Mouse (Mus musculus) stomach, embryonic 16.5 days (tissue): ENCODE results near the gene Ptx4. TPM values are rescaled to one million over a fixed set of nuclear protein-coding genes. Genes with fewer than 3 reads are reported as not detected.
"Not testable (repeated sequence)": the region's sequence is repeated elsewhere in the genome, so short reads cannot be mapped to it uniquely, and the experiment has no call there.

Experiments
- ATAC-seq: fragments of 200-750 bp; cut with Nextera tagmentation; 2 replicates; pipeline ENCODE4 v1.8.0; 2017; ENCODE audit warnings: moderate number of reproducible peaks, moderate TSS enrichment; ENCODE audit not compliant: insufficient read depth, low FRiP score
- H3K27ac ChIP-seq: fragments of 300-500 bp; sonication (generic); 2 replicates; pipeline ENCODE4 v1.5.1; 2014; ENCODE audit warnings: low read length
- H3K27me3 ChIP-seq: fragments of 300-500 bp; sonication (generic); 2 replicates; pipeline ENCODE4 v1.6.1; 2014; ENCODE audit warnings: low read length, control low read depth, mixed read lengths; ENCODE audit not compliant: control insufficient read depth, insufficient read depth
- H3K36me3 ChIP-seq: fragments of 300-500 bp; sonication (generic); 2 replicates; pipeline ENCODE4 v1.6.1; 2014; ENCODE audit warnings: low read length; ENCODE audit not compliant: control insufficient read depth, insufficient read depth
- H3K4me1 ChIP-seq: fragments of 300-500 bp; sonication (generic); 2 replicates; pipeline ENCODE4 v1.6.1; 2014; ENCODE audit warnings: low read length, control low read depth, mixed read lengths; ENCODE audit not compliant: control insufficient read depth, insufficient read depth
- H3K4me2 ChIP-seq: fragments of 300-500 bp; sonication (generic); 2 replicates; pipeline ENCODE4 v1.6.1; 2014; ENCODE audit warnings: low read depth, low read length, mixed read lengths
- H3K4me3 ChIP-seq: fragments of 300-500 bp; sonication (generic); replicated peaks from 2 replicates; pipeline ENCODE4 v1.5.1; 2014; ENCODE audit warnings: mild to moderate bottlenecking, low read length
- H3K9ac ChIP-seq: fragments of 300-500 bp; sonication (generic); 2 replicates; pipeline ENCODE4 v1.6.1; 2014; ENCODE audit warnings: low read length
- H3K9me3 ChIP-seq: fragments of 300-500 bp; sonication (generic); replicated peaks from 2 replicates; pipeline ENCODE4 v1.6.1; 2016; ENCODE audit warnings: low read length, control low read depth; ENCODE audit not compliant: control insufficient read depth
- WGBS: fragments of 180-500 bp; shearing (Covaris S2); extraction: QIAGEN DNeasy Blood & Tissue Kit; methylation state at CpG from one replicate; pipeline ENCODE4 v1.1.7; 2014; 5-methylcytosine and 5-hydroxymethylcytosine counted together
- polyA plus RNA-seq: library from polyadenylated mRNA; unstranded; fragments of >200 nt; fragmentation: Nextera tagmentation; extraction: Ambion mirVana; gene quantifications from 2 replicates; pipeline ENCODE4 v1.2.1, GENCODE M21; 2015

Gene Ptx4
- polyA plus RNA-seq, 1 experiment from 2014 or later: 0.56 TPM

GRCm38 (mm10) chr17:25125442-25126060 is 5.0 kb downstream of the Ptx4 start:
- not testable (repeated sequence) for H3K36me3 ChIP-seq, ATAC-seq, H3K4me2 ChIP-seq, H3K4me1 ChIP-seq, H3K4me3 ChIP-seq, H3K9ac ChIP-seq, H3K9me3 ChIP-seq, H3K27me3 ChIP-seq, H3K27ac ChIP-seq
- WGBS: 69% methylated on average over 3 of the region's 3 CpGs

- Histone ChIP-seq H3K4me1 (no peaks in the 10 kb centered on the region), H3K27ac (no peak overlapping the region), H3K4me3 (no peak overlapping the region), H3K4me2 (no peak overlapping the region), H3K9ac (no peak overlapping the region), H3K9me3 (no peaks in the 10 kb centered on the region), H3K36me3 (no peaks in the 10 kb centered on the region), H3K27me3 (no peaks in the 10 kb centered on the region)
- WGBS: 37% methylated on average over 8 of the region's 8 CpGs
- 0 out of 2 replicates have a peak, but pooled peaks have one; percentile 29 for ATAC-seq
Measured at GRCm38 (mm10) chr17:25127079-25127478, 6.5 kb downstream of the Ptx4 start.

GRCm38 (mm10) chr17:25127681-25128080 is 7.1 kb downstream of the Ptx4 start:
- H3K9me3 ChIP-seq: no peaks in the 10 kb centered on the region
- no peak for ATAC-seq
- H3K36me3 ChIP-seq: no peaks in the 10 kb centered on the region
- 55% methylated on average over 9 of the region's 9 CpGs for WGBS
- H3K4me3 ChIP-seq: no peak overlapping the region
- H3K9ac ChIP-seq: no peak overlapping the region
- H3K4me2 ChIP-seq: no peak overlapping the region
- no peaks in the 10 kb centered on the region for H3K27me3 ChIP-seq
- H3K4me1 ChIP-seq: no peaks in the 10 kb centered on the region
- no peak overlapping the region for H3K27ac ChIP-seq

- H3K4me2 ChIP-seq: no peak overlapping the region
- 81% methylated on average over 1 of the region's 1 CpGs for WGBS
- no peaks in the 10 kb centered on the region for H3K9me3 ChIP-seq
- no peak for ATAC-seq
- no peak overlapping the region for H3K4me3 ChIP-seq
- no peak overlapping the region for H3K9ac ChIP-seq
- H3K4me1 ChIP-seq: peaks cover 8% of the 10 kb centered on the region
- no peaks in the 10 kb centered on the region for H3K27me3 ChIP-seq
- no peaks in the 10 kb centered on the region for H3K36me3 ChIP-seq
- H3K27ac ChIP-seq: no peak overlapping the region
Measured at GRCm38 (mm10) chr17:25130060-25130459, 9.5 kb downstream of the Ptx4 start.

- Histone ChIP-seq H3K4me3 (peak within 1 kb of the TSS; percentile 81), H3K4me2 (peak within 1 kb of the TSS; percentile 79), H3K4me1 (peaks cover 8% of the 10 kb centered on the region), H3K27me3 (no peaks in the 10 kb centered on the region), H3K9me3 (no peaks in the 10 kb centered on the region), H3K9ac (peak within 1 kb of the TSS; percentile 82), H3K36me3 (no peaks in the 10 kb centered on the region), H3K27ac (no peak within 1 kb of the TSS)
- WGBS: under 1% methylated on average over 40 of the region's 40 CpGs
- peak; percentile 96 for ATAC-seq
Measured at GRCm38 (mm10) chr17:25133275-25133698, 12.7 kb downstream of the Ptx4 start, which contains the start of gene Clcn7. Clcn7 (plus strand) TSS chr17:25133391.

- Histone ChIP-seq H3K4me1 (peaks cover 8% of the 10 kb centered on the region), H3K4me3 (no peak overlapping the region), H3K27me3 (no peaks in the 10 kb centered on the region), H3K27ac (no peak overlapping the region), H3K9ac (no peak overlapping the region), H3K36me3 (no peaks in the 10 kb centered on the region), H3K9me3 (no peaks in the 10 kb centered on the region), H3K4me2 (no peak overlapping the region)
- ATAC-seq: no peak
- 84% methylated on average over 6 of the region's 6 CpGs for WGBS
Measured at GRCm38 (mm10) chr17:25135622-25136021, 15.1 kb downstream of the Ptx4 start.

- no peaks in the 10 kb centered on the region for H3K27me3 ChIP-seq
- H3K9me3 ChIP-seq: no peaks in the 10 kb centered on the region
- H3K27ac ChIP-seq: no peak overlapping the region
- H3K4me1 ChIP-seq: peaks cover 7% of the 10 kb centered on the region
- 83% methylated on average over 1 of the region's 1 CpGs for WGBS
- no peak overlapping the region for H3K9ac ChIP-seq
- no peak for ATAC-seq
- no peak overlapping the region for H3K4me2 ChIP-seq
- no peaks in the 10 kb centered on the region for H3K36me3 ChIP-seq
- H3K4me3 ChIP-seq: no peak overlapping the region
Measured at GRCm38 (mm10) chr17:25138803-25139202, 18.2 kb downstream of the Ptx4 start.

GRCm38 (mm10) chr17:25139960-25140359 is 19.4 kb downstream of the Ptx4 start:
- Histone ChIP-seq H3K27ac (no peak overlapping the region), H3K4me1 (no peaks in the 10 kb centered on the region), H3K4me3 (no peak overlapping the region), H3K4me2 (no peak overlapping the region), H3K36me3 (no peaks in the 10 kb centered on the region), H3K9ac (no peak overlapping the region), H3K9me3 (no peaks in the 10 kb centered on the region), H3K27me3 (no peaks in the 10 kb centered on the region)
- WGBS: 62% methylated on average over 4 of the region's 4 CpGs
- ATAC-seq: no peak

- Histone ChIP-seq H3K4me2 (no peak within 1 kb of the TSS), H3K27ac (0 out of 2 replicates have a peak within 1 kb of the TSS, but pooled peaks have one; percentile 1), H3K9ac (no peak within 1 kb of the TSS), H3K4me1 (peaks cover 5% of the 10 kb centered on the region; the same call in 1 of the 2 replicates), H3K4me3 (no peak within 1 kb of the TSS), H3K9me3 (no peaks in the 10 kb centered on the region), H3K27me3 (no peaks in the 10 kb centered on the region), H3K36me3 (peaks cover 4% of the 10 kb centered on the region)
- no peak for ATAC-seq
- 95% methylated on average over 1 of the region's 1 CpGs for WGBS
Measured at GRCm38 (mm10) chr17:25162161-25162560, 41.6 kb downstream of the Ptx4 start, which contains the start of gene Ccdc154. Ccdc154 (plus strand) TSS chr17:25162461.
